Mouse (Mus musculus) bone marrow, adult 2 months (tissue): ENCODE results near the gene Rhbdf2. TPM values are rescaled to one million over a fixed set of nuclear protein-coding genes. Genes with fewer than 3 reads are reported as not detected.
"Not testable (repeated sequence)": the region's sequence is repeated elsewhere in the genome, so short reads cannot be mapped to it uniquely, and the experiment has no call there.

Experiments used
- H3K27ac ChIP-seq: fragments of 200-500 bp; 2 replicates; pipeline ENCODE4 v1.5.1; 2012; ENCODE audit warnings: low read depth, mild to moderate bottlenecking, control low read depth, inconsistent platforms, low read length; ENCODE audit not compliant: control insufficient read depth, poor library complexity, insufficient read depth
- H3K4me1 ChIP-seq: fragments of 200-500 bp; 2 replicates; pipeline ENCODE4 v1.6.1; 2011; ENCODE audit warnings: low read length; ENCODE audit not compliant: control insufficient read depth, insufficient read depth
- H3K4me3 ChIP-seq: fragments of 200-500 bp; replicated peaks from 2 replicates; pipeline ENCODE3; 2011; ENCODE audit warnings: mild to moderate bottlenecking, low read depth, low read length, control low read depth; ENCODE audit not compliant: control insufficient read depth
- CTCF ChIP-seq: fragments of 200-500 bp; IDR thresholded peaks from 2 replicates; pipeline ENCODE4 v1.5.1; 2011; ENCODE audit warnings: low read length, control low read depth; ENCODE audit not compliant: control insufficient read depth, insufficient read depth
- POLR2A ChIP-seq: fragments of 200-500 bp; IDR thresholded peaks from 2 replicates; pipeline ENCODE4 v1.6.1; 2011; ENCODE audit warnings: low read depth, mild to moderate bottlenecking, control low read depth, low read length, borderline replicate concordance; ENCODE audit not compliant: control insufficient read depth
- WGBS: fragments of 180-500 bp; shearing (Covaris S2); methylation state at CpG from one replicate; pipeline ENCODE4 v1.1.7; 2018; 5-methylcytosine and 5-hydroxymethylcytosine counted together
- polyA plus RNA-seq: library from polyadenylated mRNA; stranded (reverse); fragments of >200 nt; gene quantifications from 2 replicates; pipeline ENCODE4 v1.2.4, GENCODE M21; 2011; ENCODE audit warnings: low replicate concordance; ENCODE audit not compliant: missing spikeins, insufficient read depth, insufficient read length

Rhbdf2 gene
- polyA plus RNA-seq, 1 experiment: 51.1 TPM

- Histone ChIP-seq H3K4me1 (no peaks in the 10 kb centered on the region), H3K27ac (no peak overlapping the region), H3K4me3 (no peak overlapping the region)
- no peak for TF ChIP-seq POLR2A
- TF ChIP-seq CTCF: no peak
- WGBS: 51% methylated on average over 3 of the region's 3 CpGs
Measured at GRCm38 (mm10) chr11:116641731-116642130, 14.9 kb upstream of the Rhbdf2 start.

- TF ChIP-seq CTCF (peak; percentile 48; the same call in 1 of the 2 replicates), POLR2A (no peak)
- 54% methylated on average over 5 of the region's 5 CpGs for WGBS
- H3K4me1 ChIP-seq: no peaks in the 10 kb centered on the region
- no peak overlapping the region for H3K4me3 ChIP-seq
- no peak overlapping the region for H3K27ac ChIP-seq
Measured at GRCm38 (mm10) chr11:116641168-116641567, 14.3 kb upstream of the Rhbdf2 start.

GRCm38 (mm10) chr11:116636607-116637006 lies 9.8 kb upstream of the Rhbdf2 start:
- WGBS: 64% methylated on average over 8 of the region's 8 CpGs
- H3K4me1 ChIP-seq, H3K4me3 ChIP-seq, H3K27ac ChIP-seq: not testable (repeated sequence)

GRCm38 (mm10) chr11:116632962-116633361 lies 6.1 kb upstream of the Rhbdf2 start:
- WGBS: 83% methylated on average over 10 of the region's 10 CpGs
- no peak overlapping the region for H3K4me3 ChIP-seq
- TF ChIP-seq CTCF (no peak), POLR2A (no peak)
- H3K27ac ChIP-seq: no peak overlapping the region
- no peaks in the 10 kb centered on the region for H3K4me1 ChIP-seq

GRCm38 (mm10) chr11:116630171-116630965 lies 3.5 kb upstream of the Rhbdf2 start:
- Histone ChIP-seq H3K4me3 (no peak overlapping the region), H3K4me1 (no peaks in the 10 kb centered on the region), H3K27ac (no peak overlapping the region)
- WGBS: 45% methylated on average over 12 of the region's 12 CpGs
- TF ChIP-seq POLR2A: no peak
- TF ChIP-seq CTCF: no peak

- Histone ChIP-seq H3K4me3 (no peak overlapping the region), H3K4me1 (0 out of 2 replicates have a peak, but pooled peaks cover 1% of the 10 kb centered on the region), H3K27ac (no peak overlapping the region)
- WGBS: 73% methylated on average over 6 of the region's 6 CpGs
- TF ChIP-seq POLR2A: no peak
- no peak for TF ChIP-seq CTCF
Measured at GRCm38 (mm10) chr11:116629472-116629871, 2.7 kb upstream of the Rhbdf2 start.

GRCm38 (mm10) chr11:116628712-116629111 lies 1.9 kb upstream of the Rhbdf2 start:
- Histone ChIP-seq H3K27ac (no peak overlapping the region), H3K4me3 (no peak overlapping the region), H3K4me1 (0 out of 2 replicates have a peak, but pooled peaks cover 1% of the 10 kb centered on the region)
- 56% methylated on average over 9 of the region's 9 CpGs for WGBS
- TF ChIP-seq POLR2A (no peak), CTCF (peak; percentile 90)

- 27% methylated on average over 10 of the region's 10 CpGs for WGBS
- no peak for TF ChIP-seq POLR2A
- peak; percentile 41; the same call in 1 of the 2 replicates for TF ChIP-seq CTCF
- Histone ChIP-seq H3K4me3 (no peak overlapping the region), H3K4me1 (peaks cover 3% of the 10 kb centered on the region), H3K27ac (no peak overlapping the region)
Measured at GRCm38 (mm10) chr11:116627072-116628020, 527 bp upstream of the Rhbdf2 start.
